Mouse (Mus musculus): ENCODE data around the gene Psat1.

DNA sequence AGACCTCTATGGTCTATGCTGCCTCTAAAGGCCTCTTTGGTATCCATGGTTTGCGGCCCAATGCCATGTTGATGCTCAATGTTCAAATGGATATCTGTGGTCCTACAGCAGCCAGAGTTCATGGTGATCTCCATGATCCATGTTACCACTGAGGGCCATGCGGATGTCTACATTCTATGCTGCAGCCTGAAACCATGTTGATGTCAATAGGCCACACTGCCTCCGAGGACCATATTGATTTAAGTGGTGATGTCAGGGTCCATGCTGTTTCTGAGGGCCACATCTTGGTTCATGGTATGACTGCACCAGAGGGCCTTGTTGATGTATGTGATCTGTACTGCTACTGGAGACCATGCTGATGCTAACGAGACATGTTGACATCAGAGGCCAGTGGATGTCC is 55.0 kb downstream of the Psat1 start:
- no peak for TF ChIP-seq CTCF (IDR thresholded peaks at IDR 0.05; ENCODE audit: low read depth)
- no peak for TF ChIP-seq EP300 (IDR thresholded peaks at IDR 0.05; ENCODE audit: low read depth)

Measured in liver, embryonic 14.5 days (tissue).